Mouse (Mus musculus): ENCODE measurements around the gene Frmpd4. TPM values are rescaled to one million over a fixed set of nuclear protein-coding genes. Genes with fewer than 3 reads are reported as not detected.

The Frmpd4 gene
- polyA plus RNA-seq, 1 experiment from 2014 or later = 0.11 TPM

- no peak overlapping the region for H3K4me2 ChIP-seq (ENCODE audit: low read depth, severe bottlenecking)
- no peak overlapping the region for H3K9ac ChIP-seq (ENCODE audit: low read length)
- no peak overlapping the region for H3K27ac ChIP-seq (replicated peaks; ENCODE audit: low read depth, low read length)
- 0 out of 2 replicates have a peak, but pooled peaks cover 5% of the 10 kb centered on the region for H3K27me3 ChIP-seq (ENCODE audit: control insufficient read depth, insufficient read depth, low read length)
- no peaks in the 10 kb centered on the region for H3K36me3 ChIP-seq (ENCODE audit: control insufficient read depth, insufficient read depth, low read length)
- no peaks in the 10 kb centered on the region for H3K9me3 ChIP-seq (ENCODE audit: control insufficient read depth, low read length)
- ATAC-seq (ENCODE audit: insufficient number of reproducible peaks, low FRiP score, low TSS enrichment, low read depth) (peak; percentile 73; the same call in 1 of the 2 replicates), DNase-seq (ENCODE audit: low spot score) (peak; percentile 72)
- H3K4me1 ChIP-seq (ENCODE audit: control insufficient read depth, insufficient read depth, low read length) = no peaks in the 10 kb centered on the region
- WGBS = 36% methylated on average over 11 of the region's 11 CpGs
- no peak overlapping the region for H3K4me3 ChIP-seq (ENCODE audit: low read depth, low read length)
These were observed 1079.3 kb downstream of the Frmpd4 start for GRCm38 (mm10) chrX:167497780-167498179.

DNA sequence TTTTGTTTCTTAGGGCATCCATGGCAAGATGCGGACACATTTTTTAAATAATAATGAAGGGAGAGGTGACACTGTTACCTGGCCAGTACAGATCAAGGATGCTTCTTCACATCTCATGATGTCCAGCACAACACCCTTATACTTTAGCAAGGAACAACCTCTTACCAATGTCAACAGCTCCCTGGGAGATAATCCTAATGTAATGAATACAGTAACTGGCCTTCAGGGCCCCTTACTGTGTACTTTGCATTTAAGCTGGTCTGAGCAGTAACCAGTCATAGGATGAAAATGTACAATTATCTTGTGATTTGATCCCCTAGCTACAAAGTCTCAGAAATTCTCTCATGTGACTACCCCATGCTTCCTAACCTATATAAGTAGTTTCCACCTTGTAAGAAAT is 1084.8 kb downstream of the Frmpd4 start:
- ATAC-seq (ENCODE audit: insufficient number of reproducible peaks, low FRiP score, low TSS enrichment, low read depth) = no peak
- no peak overlapping the region for H3K27ac ChIP-seq (replicated peaks; ENCODE audit: low read depth, low read length)
- no peaks in the 10 kb centered on the region for H3K36me3 ChIP-seq (ENCODE audit: control insufficient read depth, insufficient read depth, low read length)
- H3K27me3 ChIP-seq (ENCODE audit: control insufficient read depth, insufficient read depth, low read length) = 0 out of 2 replicates have a peak, but pooled peaks cover 5% of the 10 kb centered on the region
- no peaks in the 10 kb centered on the region for H3K4me1 ChIP-seq (ENCODE audit: control insufficient read depth, insufficient read depth, low read length)
- 100% methylated on average over 1 of the region's 1 CpGs for WGBS
- no peaks in the 10 kb centered on the region for H3K9me3 ChIP-seq (ENCODE audit: control insufficient read depth, low read length)
- no peak overlapping the region for H3K9ac ChIP-seq (ENCODE audit: low read length)
- no peak for DNase-seq (ENCODE audit: low spot score)
- H3K4me2 ChIP-seq (ENCODE audit: low read depth, severe bottlenecking) = no peak overlapping the region
- H3K4me3 ChIP-seq (ENCODE audit: low read depth, low read length) = no peak overlapping the region

DNA sequence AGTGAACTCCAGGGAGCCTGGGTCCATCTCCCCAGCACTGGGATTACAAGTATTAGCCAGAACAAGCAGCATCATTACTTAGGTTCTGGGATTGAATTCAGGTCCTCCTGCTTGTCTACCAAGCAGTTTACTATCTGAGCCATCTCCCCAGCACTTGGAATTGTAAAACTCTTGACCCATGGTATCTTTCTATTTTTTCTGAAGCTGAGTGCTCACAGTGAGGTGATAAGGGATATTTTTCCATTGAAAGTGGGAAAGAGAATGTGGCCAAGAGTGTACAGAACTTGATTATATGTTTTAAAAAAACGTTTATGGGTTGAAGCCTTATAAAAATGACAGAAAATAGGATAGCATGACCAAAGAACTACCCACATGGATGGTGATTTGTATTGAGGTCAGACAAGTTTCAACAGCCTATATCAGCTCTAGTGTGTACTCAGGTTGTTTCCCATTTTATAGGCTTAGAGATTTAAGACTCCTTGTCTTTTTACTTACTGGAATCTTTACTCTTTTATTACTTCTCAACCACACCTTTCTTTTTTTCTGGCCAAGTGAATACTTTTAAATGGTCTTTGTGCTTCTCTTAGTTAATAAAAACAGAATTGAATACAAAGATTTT is 1085.3 kb downstream of the Frmpd4 start:
- Histone ChIP-seq H3K9me3 (ENCODE audit: control insufficient read depth, low read length) (no peaks in the 10 kb centered on the region), H3K27ac (replicated peaks; ENCODE audit: low read depth, low read length) (no peak overlapping the region), H3K36me3 (ENCODE audit: control insufficient read depth, insufficient read depth, low read length) (no peaks in the 10 kb centered on the region), H3K9ac (ENCODE audit: low read length) (no peak overlapping the region), H3K4me3 (ENCODE audit: low read depth, low read length) (no peak overlapping the region), H3K27me3 (ENCODE audit: control insufficient read depth, insufficient read depth, low read length) (0 out of 2 replicates have a peak, but pooled peaks cover 4% of the 10 kb centered on the region), H3K4me1 (ENCODE audit: control insufficient read depth, insufficient read depth, low read length) (no peaks in the 10 kb centered on the region), H3K4me2 (ENCODE audit: low read depth, severe bottlenecking) (no peak overlapping the region)
- WGBS = 15% methylated on average over 1 of the region's 1 CpGs
- ATAC-seq (ENCODE audit: insufficient number of reproducible peaks, low FRiP score, low TSS enrichment, low read depth) (no peak), DNase-seq (ENCODE audit: low spot score) (no peak)

GRCm38 (mm10) chrX:167483409-167484177 is 1093.4 kb downstream of the Frmpd4 start:
- DNase-seq (ENCODE audit: low spot score) = no peak
- Histone ChIP-seq H3K36me3 (ENCODE audit: control insufficient read depth, insufficient read depth, low read length) (no peaks in the 10 kb centered on the region), H3K4me2 (ENCODE audit: low read depth, severe bottlenecking) (no peak overlapping the region), H3K27me3 (ENCODE audit: control insufficient read depth, insufficient read depth, low read length) (no peaks in the 10 kb centered on the region), H3K9me3 (ENCODE audit: control insufficient read depth, low read length) (no peaks in the 10 kb centered on the region), H3K4me3 (ENCODE audit: low read depth, low read length) (no peak overlapping the region), H3K9ac (ENCODE audit: low read length) (no peak overlapping the region), H3K4me1 (ENCODE audit: control insufficient read depth, insufficient read depth, low read length) (no peaks in the 10 kb centered on the region), H3K27ac (replicated peaks; ENCODE audit: low read depth, low read length) (no peak overlapping the region)
- ATAC-seq (ENCODE audit: insufficient number of reproducible peaks, low FRiP score, low TSS enrichment, low read depth) = no peak
- 51% methylated on average over 4 of the region's 4 CpGs for WGBS

DNA sequence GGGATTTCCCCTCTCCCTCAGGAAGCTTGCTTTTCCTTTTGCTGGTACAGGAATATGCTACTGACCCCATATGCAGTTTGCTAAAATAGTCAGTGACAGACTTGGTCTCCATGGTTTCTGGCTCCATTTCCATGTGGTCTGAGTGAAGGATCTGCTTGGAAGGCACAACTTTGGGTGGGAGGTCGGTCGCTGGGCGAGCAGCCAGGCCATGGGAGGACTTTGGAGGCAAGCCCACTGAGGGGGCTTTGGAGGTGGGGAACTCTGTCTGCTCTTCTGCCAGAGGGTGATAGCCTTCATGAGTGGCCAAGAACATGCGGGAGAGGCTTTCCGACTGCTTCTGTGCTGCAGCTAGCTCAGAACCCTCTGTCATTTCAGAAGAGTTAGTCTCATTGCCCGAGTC is 1099.4 kb downstream of the Frmpd4 start:
- ATAC-seq (ENCODE audit: insufficient number of reproducible peaks, low FRiP score, low TSS enrichment, low read depth) = no peak
- H3K4me3 ChIP-seq (ENCODE audit: low read depth, low read length) = no peak overlapping the region
- H3K9ac ChIP-seq (ENCODE audit: low read length) = no peak overlapping the region
- H3K4me1 ChIP-seq (ENCODE audit: control insufficient read depth, insufficient read depth, low read length) = no peaks in the 10 kb centered on the region
- no peaks in the 10 kb centered on the region for H3K36me3 ChIP-seq (ENCODE audit: control insufficient read depth, insufficient read depth, low read length)
- 91% methylated on average over 6 of the region's 6 CpGs for WGBS
- no peak overlapping the region for H3K4me2 ChIP-seq (ENCODE audit: low read depth, severe bottlenecking)
- DNase-seq (ENCODE audit: low spot score) = no peak
- no peaks in the 10 kb centered on the region for H3K27me3 ChIP-seq (ENCODE audit: control insufficient read depth, insufficient read depth, low read length)
- H3K27ac ChIP-seq (replicated peaks; ENCODE audit: low read depth, low read length) = no peak overlapping the region
- no peaks in the 10 kb centered on the region for H3K9me3 ChIP-seq (ENCODE audit: control insufficient read depth, low read length)

- ATAC-seq (ENCODE audit: insufficient number of reproducible peaks, low FRiP score, low TSS enrichment, low read depth) = no peak
- no peaks in the 10 kb centered on the region for H3K36me3 ChIP-seq (ENCODE audit: control insufficient read depth, insufficient read depth, low read length)
- DNase-seq (ENCODE audit: low spot score) = no peak
- no peaks in the 10 kb centered on the region for H3K9me3 ChIP-seq (ENCODE audit: control insufficient read depth, low read length)
- H3K9ac ChIP-seq (ENCODE audit: low read length) = no peak overlapping the region
- H3K4me3 ChIP-seq (ENCODE audit: low read depth, low read length) = no peak overlapping the region
- H3K27me3 ChIP-seq (ENCODE audit: control insufficient read depth, insufficient read depth, low read length) = no peaks in the 10 kb centered on the region
- no peak overlapping the region for H3K27ac ChIP-seq (replicated peaks; ENCODE audit: low read depth, low read length)
- H3K4me2 ChIP-seq (ENCODE audit: low read depth, severe bottlenecking) = no peak overlapping the region
- H3K4me1 ChIP-seq (ENCODE audit: control insufficient read depth, insufficient read depth, low read length) = no peaks in the 10 kb centered on the region
These were observed 1142.1 kb downstream of the Frmpd4 start for GRCm38 (mm10) chrX:167434883-167435282.

DNA sequence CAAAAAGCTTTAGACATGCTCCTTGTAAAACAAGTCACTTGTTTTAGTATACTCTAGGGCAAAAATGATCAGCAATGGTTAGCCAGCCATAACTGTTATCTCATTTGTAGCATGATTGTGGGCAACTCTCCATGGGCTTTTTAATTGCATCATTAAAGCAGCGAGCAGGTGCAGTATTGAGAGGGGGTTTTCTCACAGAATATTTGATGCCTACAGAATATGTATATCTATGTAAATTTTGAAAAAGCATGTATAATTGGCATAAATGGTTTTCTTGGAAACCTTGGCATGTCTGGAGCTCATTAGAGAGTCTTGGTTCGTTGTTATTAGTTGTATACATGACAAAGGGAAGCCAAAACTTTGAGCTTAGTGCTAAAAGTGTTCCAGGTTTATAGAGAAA is 1143.1 kb downstream of the Frmpd4 start:
- no peaks in the 10 kb centered on the region for H3K9me3 ChIP-seq (ENCODE audit: control insufficient read depth, low read length)
- no peak overlapping the region for H3K4me3 ChIP-seq (ENCODE audit: low read depth, low read length)
- ATAC-seq (ENCODE audit: insufficient number of reproducible peaks, low FRiP score, low TSS enrichment, low read depth) (no peak), DNase-seq (ENCODE audit: low spot score) (no peak)
- H3K9ac ChIP-seq (ENCODE audit: low read length) = no peak overlapping the region
- no peak overlapping the region for H3K4me2 ChIP-seq (ENCODE audit: low read depth, severe bottlenecking)
- H3K27me3 ChIP-seq (ENCODE audit: control insufficient read depth, insufficient read depth, low read length) = no peaks in the 10 kb centered on the region
- no peaks in the 10 kb centered on the region for H3K4me1 ChIP-seq (ENCODE audit: control insufficient read depth, insufficient read depth, low read length)
- no peaks in the 10 kb centered on the region for H3K36me3 ChIP-seq (ENCODE audit: control insufficient read depth, insufficient read depth, low read length)
- no peak overlapping the region for H3K27ac ChIP-seq (replicated peaks; ENCODE audit: low read depth, low read length)
- WGBS = 65% methylated on average over 2 of the region's 2 CpGs

Data from limb, embryonic 11.5 days (tissue).